In genomic region chr11:60175371-60176181, GRCm38 (mm10) we compare ENCODE assay signal across 7 mouse cellular contexts. TPM values are rescaled to one million over a fixed set of nuclear protein-coding genes. Genes with fewer than 3 reads are reported as not detected.
DNase-seq lines count a peak whose midpoint lies in the region; ATAC-seq lines count a peak whose summit lies in the region.

No protein-coding gene starts in this region.

- H3K9me3 ChIP-seq in hindbrain, embryonic 15.5 days, result no peaks in the 10 kb centered on the region

- under 1% methylated on average over 60 of the region's 66 CpGs for WGBS in hindbrain, embryonic 15.5 days

- H3K27ac ChIP-seq in hindbrain, embryonic 15.5 days (replicated peaks), result peak overlapping the region; percentile 100

- H3K4me3 ChIP-seq in hindbrain, embryonic 15.5 days, result peak overlapping the region; percentile 68

- H3K9ac ChIP-seq in hindbrain, embryonic 15.5 days, result peak overlapping the region; percentile 82

- ATAC-seq in hindbrain, embryonic 15.5 days (ENCODE audit: low FRiP score, low read depth), result peak; percentile 61

- DNase-seq in T-cell, adult 2 months (ENCODE audit: low spot score), result peak; percentile 36
- DNase-seq in cerebellum, adult 9-11 months, result peak; percentile 88
- peak; percentile 80 for DNase-seq in gastrocnemius, adult 18-20 months (ENCODE audit: low spot score)
- DNase-seq in left cerebral cortex, adult 11 months (ENCODE audit: low spot score), result peak; percentile 73
- DNase-seq in lung, postnatal 14 days, result peak; percentile 56
- DNase-seq in right cerebral cortex, adult 18-20 months, result peak; percentile 89

- H3K4me1 ChIP-seq in hindbrain, embryonic 15.5 days (replicated peaks), result peaks cover 71% of the 10 kb centered on the region

- H3K27me3 ChIP-seq in hindbrain, embryonic 15.5 days, result no peaks in the 10 kb centered on the region

- no peaks in the 10 kb centered on the region for H3K36me3 ChIP-seq in hindbrain, embryonic 15.5 days

- peak overlapping the region; percentile 92 for H3K4me2 ChIP-seq in hindbrain, embryonic 15.5 days

RNA-seq across cellular contexts. Expression of gene Srebf1, which starts 46.8 kb away (rescaled TPM):
- 10 to 100 TPM; 32.4 to 35.9 TPM for total RNA-seq in gastrocnemius, adult 18-20 months (2021)
- 47.7 and 50.9 TPM in 2 replicates for polyA plus RNA-seq in hindbrain, embryonic 15.5 days (2015; fragmentation: Nextera tagmentation; extraction: Ambion mirVana)

Comparison
In these comparisons a context has a peak if more than half of its experiments do, and no peak if none do; other contexts are left out.
1. Peak in every context shown above with its lines: DNase-seq, ATAC-seq, H3K4me3 ChIP-seq and H3K27ac ChIP-seq.
2. DNase-seq: peak in every context shown above with its lines; median percentile 89 in right cerebral cortex, adult 18-20 months; 88 in cerebellum, adult 9-11 months; 80 in gastrocnemius, adult 18-20 months; 73 in left cerebral cortex, adult 11 months; 56 in lung, postnatal 14 days; 36 in T-cell, adult 2 months.